Mouse (Mus musculus) adrenal gland, adult 8-10 months (tissue): ENCODE data around the gene Ank2. TPM values are rescaled to one million over a fixed set of nuclear protein-coding genes. Genes with fewer than 3 reads are reported as not detected.

Source experiments
- DNase-seq: peaks from one replicate; pipeline ENCODE4 v3.0.0; 2022
- total RNA-seq, 4 experiments: library from RNA; stranded (reverse); gene quantifications; 2 replicates each; pipeline ENCODE4 v1.2.4; 2022

Gene Ank2
- total RNA-seq, 4 experiments from 2014 or later = 42.5 to 55.4 (median 46.6) TPM

GRCm38 (mm10) chr3:127282277-127282676 is 216.9 kb downstream of the Ank2 start:
- no peak for DNase-seq

- DNase-seq = no peak
Observed at GRCm38 (mm10) chr3:127281390-127281789, 217.8 kb downstream of the Ank2 start.

- DNase-seq = no peak
Observed at GRCm38 (mm10) chr3:127280376-127280775, 218.8 kb downstream of the Ank2 start.

- no peak for DNase-seq
Observed at GRCm38 (mm10) chr3:127275953-127276352, 223.2 kb downstream of the Ank2 start.

- DNase-seq = no peak
Observed at GRCm38 (mm10) chr3:127272801-127273200, 226.3 kb downstream of the Ank2 start.

- DNase-seq = no peak
Observed at GRCm38 (mm10) chr3:127269616-127270015, 229.5 kb downstream of the Ank2 start.

- DNase-seq = no peak
Observed at GRCm38 (mm10) chr3:127267846-127268245, 231.3 kb downstream of the Ank2 start.

- no peak for DNase-seq
Observed at GRCm38 (mm10) chr3:127265732-127266131, 233.4 kb downstream of the Ank2 start.

GRCm38 (mm10) chr3:127265182-127265581 is 234.0 kb downstream of the Ank2 start:
- DNase-seq = no peak

GRCm38 (mm10) chr3:127260786-127261166 is 238.4 kb downstream of the Ank2 start:
- no peak for DNase-seq

GRCm38 (mm10) chr3:127260007-127260785 is 239.0 kb downstream of the Ank2 start:
- no peak for DNase-seq

- no peak for DNase-seq
Observed at GRCm38 (mm10) chr3:127258466-127259075, 240.6 kb downstream of the Ank2 start.

- no peak for DNase-seq
Observed at GRCm38 (mm10) chr3:127257969-127258368, 241.2 kb downstream of the Ank2 start.

- no peak for DNase-seq
Observed at GRCm38 (mm10) chr3:127257279-127257925, 241.7 kb downstream of the Ank2 start.

- no peak for DNase-seq
Observed at GRCm38 (mm10) chr3:127256681-127257080, 242.5 kb downstream of the Ank2 start.

- DNase-seq = no peak
Observed at GRCm38 (mm10) chr3:127250930-127251329, 248.2 kb downstream of the Ank2 start.

- DNase-seq = no peak
Observed at GRCm38 (mm10) chr3:127248611-127249010, 250.5 kb downstream of the Ank2 start.

- DNase-seq = no peak
Observed at GRCm38 (mm10) chr3:127246989-127247708, 252.0 kb downstream of the Ank2 start.

GRCm38 (mm10) chr3:127243928-127244642 is 255.1 kb downstream of the Ank2 start:
- no peak for DNase-seq

- no peak for DNase-seq
Observed at GRCm38 (mm10) chr3:127242234-127242810, 256.8 kb downstream of the Ank2 start.

- DNase-seq = no peak
Observed at GRCm38 (mm10) chr3:127235271-127235670, 263.9 kb downstream of the Ank2 start.
